Mouse (Mus musculus): ENCODE measurements around the gene Pcyox1.
A peak's percentile ranks its signal among the peaks of the same experiment; 100 is the strongest.

Pcyox1 gene

DNA sequence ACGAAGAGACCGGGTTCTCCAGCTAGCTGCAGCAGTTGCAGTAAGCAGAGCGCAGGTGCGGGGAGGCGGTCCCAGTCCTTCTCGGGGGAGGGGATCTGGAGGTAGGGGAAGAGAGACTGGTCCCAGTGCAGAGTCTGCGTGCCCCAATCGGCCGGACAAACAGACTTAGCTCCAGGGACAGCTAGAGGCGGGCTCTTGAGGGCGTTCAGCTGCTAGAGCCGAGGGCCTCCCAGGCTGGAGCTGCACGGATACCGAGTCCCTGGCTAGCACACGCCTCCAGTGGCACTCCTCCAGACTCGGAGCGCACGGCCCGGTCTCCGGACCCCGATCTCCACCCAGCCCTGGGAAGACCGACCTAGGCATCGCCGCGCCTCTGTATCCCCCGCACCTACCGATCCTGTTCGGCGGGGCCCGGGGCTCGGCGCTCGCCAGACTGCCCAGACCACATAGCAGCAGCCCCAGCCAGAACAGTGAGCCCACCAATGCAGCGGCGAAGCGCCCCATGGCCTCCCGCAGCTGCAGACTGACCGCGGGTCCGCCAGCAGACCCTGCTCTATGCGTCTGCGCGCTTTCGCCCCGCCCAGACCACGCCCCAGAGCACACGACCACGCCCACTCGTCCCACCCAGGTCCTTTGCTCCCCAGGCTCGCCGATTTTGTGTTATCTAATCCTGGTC, at the start of gene Pcyox1:
TSS of gene Pcyox1 (minus strand) at position 574 of the 676 bp plus-strand sequence.
- DNase-seq: peak; percentile 90

DNA sequence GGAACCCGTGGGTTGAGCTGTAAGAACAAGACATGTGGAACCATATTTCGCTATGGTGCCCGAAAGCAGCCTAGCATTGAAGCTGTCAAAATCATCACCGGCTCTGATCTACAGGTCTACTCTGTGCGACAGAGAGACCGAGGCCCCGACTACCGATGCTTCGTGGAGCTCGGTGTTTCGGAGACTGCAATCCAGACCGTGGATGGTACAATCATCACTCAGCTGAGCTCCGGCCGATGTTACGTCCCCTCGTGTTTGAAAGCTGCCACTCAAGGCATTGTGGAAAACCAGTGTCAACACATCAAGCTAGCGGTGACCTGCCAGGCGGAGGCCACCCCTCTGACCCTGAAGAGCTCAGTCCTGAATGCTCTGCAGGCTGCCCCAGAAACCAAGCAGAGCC, 48.6 kb upstream of the Pcyox1 start:
- no peak for DNase-seq

DNA sequence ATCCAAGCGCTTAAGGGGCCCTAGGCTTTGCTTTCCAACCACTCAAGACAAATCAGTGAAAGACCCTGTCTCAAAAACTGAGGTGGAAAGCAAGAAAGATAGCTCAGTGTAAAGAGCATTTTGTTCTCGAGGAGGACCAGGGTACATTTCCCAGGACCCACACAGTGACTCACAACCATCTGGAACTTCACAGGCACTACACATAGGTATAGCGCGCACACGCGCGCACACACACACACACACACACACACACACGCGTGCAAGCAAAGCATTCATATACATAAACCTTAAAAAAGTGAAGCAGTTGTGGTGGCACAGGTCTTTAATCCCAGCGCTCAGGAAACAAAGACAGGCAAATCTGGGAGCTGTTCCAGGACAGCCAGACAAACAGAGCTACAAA, 44.6 kb upstream of the Pcyox1 start:
- DNase-seq: no peak

DNA sequence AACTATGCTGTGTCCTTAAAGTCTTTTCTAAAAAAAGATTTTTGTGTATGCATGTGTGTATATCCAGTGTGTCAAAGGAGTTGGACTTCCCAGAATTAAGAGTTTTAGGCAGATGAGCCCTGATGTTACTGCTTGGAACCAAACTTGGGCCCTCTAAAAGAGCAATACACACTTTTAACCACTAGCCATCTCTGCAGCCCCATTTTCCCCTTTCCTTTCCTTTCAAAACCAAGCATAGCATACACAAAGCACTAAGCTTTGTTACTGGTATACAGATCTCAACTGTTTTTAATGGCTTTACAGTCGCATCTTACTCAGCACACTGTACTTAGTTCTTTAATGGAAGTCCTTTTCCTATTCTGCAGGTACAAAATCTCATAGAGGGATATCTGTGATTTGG, 42.6 kb upstream of the Pcyox1 start:
- DNase-seq: no peak

DNA sequence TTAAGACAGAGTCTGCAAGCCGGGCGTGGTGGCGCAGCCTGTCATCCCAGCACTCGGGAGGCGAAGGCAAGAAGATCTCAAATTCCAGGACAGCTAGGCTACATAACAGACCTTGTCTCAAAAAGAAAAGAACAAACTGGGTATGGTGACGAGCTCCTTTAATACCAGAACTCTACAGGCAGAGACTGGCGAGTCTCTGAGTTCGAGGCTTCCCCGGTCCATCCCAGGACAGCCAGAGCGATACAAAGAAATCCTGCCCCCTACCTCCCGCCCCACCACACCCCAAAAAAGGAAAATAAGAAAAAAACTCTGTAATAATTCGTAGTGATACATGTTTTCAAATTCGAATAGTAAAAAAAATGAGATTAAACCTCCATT, 42.2 kb upstream of the Pcyox1 start:
- no peak for DNase-seq

- DNase-seq: peak; percentile 97
Measured at GRCm38 (mm10) chr6:86438272-86439118, 41.5 kb upstream of the Pcyox1 start, which contains the start of gene C87436. Gene C87436, plus strand, starts transcription at chr6:86438374.

DNA sequence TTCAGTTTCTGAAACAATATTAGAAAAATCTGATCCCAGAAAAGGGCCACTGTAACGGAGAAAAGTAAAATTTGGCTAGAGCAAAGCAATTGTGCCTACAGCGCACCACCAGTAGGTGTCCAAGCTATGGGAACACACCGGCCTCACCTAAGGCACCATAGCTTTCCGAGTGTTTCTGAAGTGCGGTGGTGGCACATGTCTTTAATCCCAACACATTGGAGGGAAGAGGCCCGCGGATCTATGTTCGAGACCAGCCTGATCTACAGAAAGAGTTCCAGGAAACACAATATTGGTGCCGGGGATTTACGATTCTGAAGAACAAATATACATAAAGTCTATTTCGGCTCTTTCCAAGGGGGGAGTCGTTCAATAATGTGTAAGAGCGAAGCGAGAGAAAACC, 40.8 kb upstream of the Pcyox1 start:
- DNase-seq: peak; percentile 72

DNA sequence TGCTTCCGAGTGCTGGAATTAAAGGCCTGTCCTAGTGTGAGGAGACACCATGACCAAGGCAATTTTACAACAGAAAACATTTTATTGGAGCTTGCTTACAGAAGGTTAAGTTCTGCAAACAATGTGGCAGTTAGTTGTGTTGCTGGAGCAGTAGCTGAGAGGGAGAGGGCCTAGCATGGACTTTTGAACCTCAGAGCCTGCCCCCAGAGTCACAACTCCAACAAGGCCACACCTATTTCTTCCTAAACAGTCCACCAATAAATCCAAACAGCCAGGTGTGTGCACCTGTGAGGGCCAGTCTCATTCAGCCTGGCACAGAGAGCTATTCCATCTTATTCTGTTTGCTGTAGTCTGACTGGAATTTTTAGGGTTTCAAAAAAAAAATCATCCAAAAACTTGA, 36.7 kb upstream of the Pcyox1 start:
- DNase-seq: no peak

DNA sequence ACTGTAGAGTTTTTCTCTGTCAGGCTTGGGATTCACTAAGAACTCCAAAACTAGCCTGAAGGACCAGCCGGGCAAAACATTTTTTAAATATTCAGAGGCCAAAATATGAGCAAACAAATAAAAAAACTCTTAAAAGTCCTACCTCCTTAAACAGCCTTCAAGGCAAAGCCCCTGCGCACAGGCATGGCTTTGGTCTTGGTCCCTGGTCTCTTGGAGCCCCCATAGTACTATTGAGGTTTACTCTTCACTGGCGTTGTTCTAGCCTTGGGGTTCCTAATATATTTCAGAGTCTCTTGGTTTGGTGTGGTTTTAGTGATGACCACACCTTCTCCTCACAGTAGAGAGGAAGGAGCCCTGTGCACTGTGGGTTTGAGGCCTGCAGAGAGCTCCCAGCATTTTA, 34.6 kb upstream of the Pcyox1 start:
- DNase-seq: no peak

- no peak for DNase-seq
Measured at GRCm38 (mm10) chr6:86426358-86426757, 29.4 kb upstream of the Pcyox1 start, which contains the start of gene Gm44790. Gene Gm44790, plus strand, starts transcription at chr6:86426658.

DNA sequence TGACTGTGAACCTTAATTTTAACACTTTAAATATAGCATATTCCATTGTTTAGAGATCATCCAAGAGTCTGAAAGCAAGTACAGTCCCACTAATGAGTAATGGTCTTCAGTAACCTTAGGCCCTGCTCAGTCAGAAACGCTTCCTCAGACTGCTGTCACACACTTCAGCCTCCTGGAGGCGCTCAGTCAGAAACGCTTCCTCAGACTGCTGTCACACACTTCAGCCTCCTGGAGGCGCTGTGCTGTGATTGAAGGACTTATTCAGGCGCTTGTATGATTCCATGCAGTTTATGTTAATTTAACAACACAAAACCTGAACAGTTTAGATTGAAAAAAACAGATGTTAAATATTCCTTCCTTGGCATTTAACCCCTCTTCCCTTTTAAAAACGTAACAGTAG, 23.5 kb upstream of the Pcyox1 start:
- no peak for DNase-seq

DNA sequence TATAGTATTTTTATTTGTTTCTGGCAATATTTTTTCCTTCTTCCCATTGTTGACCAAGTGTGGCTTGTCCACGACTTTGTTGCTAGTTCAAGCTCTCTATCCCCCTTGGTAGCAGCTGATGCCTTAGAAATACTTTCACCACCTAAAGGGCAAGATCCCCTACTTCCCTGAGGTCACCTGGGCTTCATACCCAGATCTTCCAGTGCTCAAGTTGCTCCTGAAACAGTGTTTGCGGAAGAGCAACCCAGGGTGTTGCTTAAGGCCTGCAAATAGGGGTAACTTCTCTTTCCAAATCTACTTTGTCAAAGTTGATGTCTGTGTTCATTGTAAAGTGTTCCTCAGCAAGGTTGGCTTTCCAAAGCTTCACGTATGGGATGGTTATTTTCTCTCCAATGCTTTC, 22.3 kb upstream of the Pcyox1 start:
- no peak for DNase-seq

- DNase-seq: no peak
Measured at GRCm38 (mm10) chr6:86418711-86419110, 21.8 kb upstream of the Pcyox1 start.

GRCm38 (mm10) chr6:86406306-86406705, 9.4 kb upstream of the Pcyox1 start:
- DNase-seq: no peak

- no peak for DNase-seq
Measured at GRCm38 (mm10) chr6:86404996-86405395, 8.0 kb upstream of the Pcyox1 start.

GRCm38 (mm10) chr6:86404100-86404861, 7.3 kb upstream of the Pcyox1 start, which contains the start of gene Tia1:
Gene Tia1, plus strand, starts transcription at chr6:86404219.
- DNase-seq: peak; percentile 97

- peak; percentile 95 for DNase-seq
Measured at GRCm38 (mm10) chr6:86403728-86404099, 6.8 kb upstream of the Pcyox1 start.

DNA sequence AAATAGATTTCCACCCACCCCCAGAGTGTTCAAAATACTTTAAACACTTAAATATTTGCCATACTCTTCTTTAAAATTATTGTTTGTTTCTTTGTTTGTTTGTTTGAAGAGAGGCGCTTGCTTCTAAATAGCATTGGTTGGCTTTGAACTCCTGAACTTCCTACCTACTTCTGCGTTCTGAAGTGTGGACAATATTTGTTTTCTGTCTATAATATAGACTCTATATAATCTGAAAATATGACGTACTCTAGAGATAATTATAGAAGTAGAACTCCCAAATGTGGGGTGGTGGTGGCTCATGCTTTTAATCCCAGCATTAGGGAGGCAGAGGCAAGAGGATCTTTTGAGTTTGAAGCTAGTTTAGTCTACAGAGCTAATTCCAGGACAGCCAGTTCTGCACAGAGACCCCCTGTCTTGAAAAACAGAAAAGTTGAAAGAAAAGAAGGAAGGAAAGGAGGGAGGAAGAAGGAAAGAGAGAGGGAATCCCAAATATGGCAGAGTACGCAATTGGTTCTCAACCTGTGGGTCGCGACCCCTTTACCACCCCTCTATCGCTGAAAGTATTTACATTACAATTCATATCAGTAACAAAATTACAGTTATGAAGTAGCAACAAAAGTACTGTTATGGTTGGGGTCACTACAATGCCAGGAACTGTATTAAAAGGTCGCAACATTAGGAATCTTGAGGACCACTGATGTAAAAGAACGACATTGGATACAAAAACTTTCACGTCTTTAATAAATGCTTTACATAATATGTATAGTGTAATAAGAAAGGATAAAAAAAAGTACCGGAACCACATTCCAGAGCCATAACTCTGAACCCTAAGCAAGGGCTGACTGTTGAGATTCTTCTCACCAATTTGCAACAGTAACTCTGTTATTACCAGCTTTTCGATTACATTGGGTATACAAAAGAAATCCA, 6.0 kb upstream of the Pcyox1 start:
- DNase-seq: no peak

GRCm38 (mm10) chr6:86400972-86401371, 4.0 kb upstream of the Pcyox1 start:
- peak; percentile 93 for DNase-seq

DNA sequence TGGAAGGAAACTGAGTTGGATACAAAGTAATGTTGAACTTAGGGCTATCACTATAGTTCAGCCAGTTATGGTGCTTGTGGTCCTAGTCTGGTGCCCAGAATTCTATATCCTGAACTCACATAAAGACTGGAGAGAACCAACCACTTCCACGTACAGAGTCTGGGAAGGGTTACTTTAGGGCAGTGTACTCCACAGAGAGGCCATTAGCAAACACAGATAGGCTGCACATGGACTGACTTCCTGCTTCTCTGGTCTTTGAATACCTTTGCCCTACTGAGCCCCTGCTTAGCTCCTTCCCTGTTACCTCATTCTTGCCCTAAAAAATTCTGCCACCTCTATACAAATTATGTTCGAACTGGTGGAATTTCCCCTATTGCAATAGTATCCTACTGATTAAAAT, 3.0 kb upstream of the Pcyox1 start:
- DNase-seq: no peak

DNA sequence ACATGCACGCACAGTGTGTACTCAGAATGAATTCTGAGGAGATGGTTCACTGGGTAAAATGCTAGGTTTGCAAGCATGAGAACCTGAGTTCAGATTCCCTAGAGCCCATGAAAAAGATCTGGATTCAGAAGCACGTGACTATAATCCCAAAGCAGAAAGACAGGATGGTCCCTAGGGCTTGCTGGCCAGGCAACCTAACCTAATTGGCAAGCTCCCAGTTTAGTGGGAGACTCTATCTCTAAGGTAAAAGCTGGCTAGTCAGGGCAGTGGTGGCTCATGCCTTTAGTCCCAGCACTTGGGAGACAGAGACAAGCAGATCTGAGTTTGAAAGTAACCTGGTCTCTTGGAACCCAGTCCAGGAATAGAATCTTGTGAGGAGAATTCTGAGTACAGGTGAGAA, 2.0 kb upstream of the Pcyox1 start:
- no peak for DNase-seq

- DNase-seq: no peak
Measured at GRCm38 (mm10) chr6:86397257-86397980, 465 bp upstream of the Pcyox1 start.
